Mouse (Mus musculus): ENCODE data around the gene Ccna1. TPM values are rescaled to one million over a fixed set of nuclear protein-coding genes. Genes with fewer than 3 reads are reported as not detected.

Gene Ccna1
- total RNA-seq, 1 experiment from 2014 or later: 0.89 TPM

- DNase-seq: no peak
Observed at GRCm38 (mm10) chr3:55065738-55066665, 10.7 kb upstream of the Ccna1 start.

DNA sequence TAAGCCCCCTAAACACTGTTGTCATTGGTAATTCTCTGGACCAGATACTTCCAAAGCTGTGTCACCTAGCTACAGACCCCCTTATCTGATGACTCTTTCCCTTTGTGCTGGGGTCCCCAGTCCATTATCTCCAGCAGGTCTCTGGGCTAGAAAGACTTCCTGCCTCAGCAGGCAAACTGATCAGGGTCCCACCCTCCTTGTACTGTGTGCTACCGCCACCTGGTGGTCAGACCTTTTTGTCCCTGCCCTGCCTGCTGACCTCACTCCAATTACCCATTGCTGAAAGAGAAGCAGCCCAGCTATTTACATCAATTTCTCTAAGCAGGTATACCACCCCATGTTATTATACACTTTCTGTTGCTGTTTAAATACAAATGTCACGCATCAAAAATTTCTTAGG lies 9.1 kb upstream of the Ccna1 start:
- DNase-seq: peak; percentile 85

- no peak for DNase-seq
Observed at GRCm38 (mm10) chr3:55062653-55063052, 7.4 kb upstream of the Ccna1 start.

DNA sequence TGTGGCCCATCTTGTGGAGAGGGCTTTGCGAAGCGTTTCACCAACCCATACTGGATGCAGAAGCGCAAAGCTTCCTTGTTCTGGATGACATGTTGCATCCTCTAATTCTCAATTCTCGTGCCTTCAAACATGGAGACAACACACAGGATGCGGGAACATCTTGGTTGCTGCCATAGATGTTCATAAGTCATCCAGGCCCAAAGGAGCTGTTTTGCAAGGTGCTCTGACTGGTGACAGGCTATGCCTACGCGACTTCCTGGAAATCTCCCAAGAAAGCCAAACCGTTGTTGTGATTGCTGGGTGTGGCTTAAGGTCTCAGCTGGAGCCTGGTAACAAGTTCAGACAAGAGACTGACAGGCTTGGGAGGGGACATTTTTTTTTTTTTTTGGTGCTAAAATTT lies 1.1 kb upstream of the Ccna1 start:
- DNase-seq: no peak

- no peak for DNase-seq
Observed at GRCm38 (mm10) chr3:55055747-55056120, 433 bp upstream of the Ccna1 start.

GRCm38 (mm10) chr3:55054231-55054630 lies 1.1 kb downstream of the Ccna1 start:
- no peak for DNase-seq

GRCm38 (mm10) chr3:55044601-55045370 lies 10.5 kb downstream of the Ccna1 start:
- no peak for DNase-seq

- no peak for DNase-seq
Observed at GRCm38 (mm10) chr3:55037608-55038007, 17.7 kb downstream of the Ccna1 start.

- DNase-seq: peak; percentile 37
Observed at GRCm38 (mm10) chr3:55027271-55027840, 27.9 kb downstream of the Ccna1 start.

- no peak for DNase-seq
Observed at GRCm38 (mm10) chr3:55025502-55025901, 29.8 kb downstream of the Ccna1 start.

DNA sequence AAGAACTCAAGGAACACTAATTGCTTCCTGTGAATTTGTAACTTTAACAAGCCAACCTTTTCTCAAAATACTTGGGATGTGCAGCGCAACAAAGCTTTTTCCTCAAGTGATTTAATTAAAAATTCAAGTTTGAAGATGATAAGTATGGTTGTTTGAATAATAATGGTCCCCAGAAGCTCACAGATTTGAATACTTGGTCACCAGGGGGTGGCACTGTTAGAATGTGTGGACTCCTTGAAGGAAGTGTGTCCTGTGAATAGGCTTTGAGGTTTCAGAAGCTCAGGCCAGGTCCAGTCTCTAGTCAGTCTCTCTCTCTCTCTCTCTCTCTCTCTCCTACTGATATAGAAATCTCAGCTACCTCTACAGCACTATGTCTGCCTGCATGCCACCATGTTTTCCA lies 32.0 kb downstream of the Ccna1 start:
- no peak for DNase-seq

GRCm38 (mm10) chr3:55022247-55022646 lies 33.1 kb downstream of the Ccna1 start:
- DNase-seq: no peak

GRCm38 (mm10) chr3:55012536-55012935 lies 42.8 kb downstream of the Ccna1 start:
- no peak for DNase-seq

GRCm38 (mm10) chr3:55011681-55012080 lies 43.6 kb downstream of the Ccna1 start:
- peak; percentile 37 for DNase-seq

DNA sequence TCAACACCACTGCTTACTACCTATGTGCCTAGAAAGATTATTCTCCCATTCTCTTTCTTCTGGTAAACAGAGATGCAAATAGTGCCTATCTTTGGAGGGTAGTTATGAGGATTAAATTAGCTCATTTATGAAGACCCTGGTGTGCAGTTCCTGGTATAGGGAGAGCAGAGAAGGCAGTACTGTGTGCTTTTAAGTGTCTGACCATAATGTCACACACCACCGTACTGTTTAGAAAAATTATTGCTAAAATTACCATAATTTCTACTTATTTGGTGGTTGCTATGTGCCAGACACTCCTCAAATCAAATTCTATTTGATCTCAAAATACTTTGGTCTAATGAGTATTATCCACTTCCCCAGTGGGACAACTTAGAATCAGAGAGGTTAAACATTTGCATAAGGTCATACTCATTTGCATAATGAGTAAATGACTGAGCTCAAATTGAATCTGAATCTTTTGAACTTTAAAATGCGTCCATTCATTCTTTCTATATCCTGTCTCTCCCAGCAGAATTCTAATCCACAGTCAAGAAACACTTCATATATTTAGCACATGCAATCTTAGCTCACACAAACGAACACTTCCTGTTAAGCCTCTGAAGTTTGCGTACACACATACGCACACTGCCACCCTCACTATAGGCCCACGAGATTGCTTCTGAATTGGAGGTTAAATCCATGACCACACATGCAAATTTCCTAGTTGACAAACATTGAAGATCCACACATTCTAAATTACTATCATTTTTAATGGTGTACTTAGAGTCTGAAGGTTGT lies 46.1 kb downstream of the Ccna1 start:
- no peak for DNase-seq

GRCm38 (mm10) chr3:55004036-55004435 lies 51.3 kb downstream of the Ccna1 start:
- DNase-seq: no peak

DNA sequence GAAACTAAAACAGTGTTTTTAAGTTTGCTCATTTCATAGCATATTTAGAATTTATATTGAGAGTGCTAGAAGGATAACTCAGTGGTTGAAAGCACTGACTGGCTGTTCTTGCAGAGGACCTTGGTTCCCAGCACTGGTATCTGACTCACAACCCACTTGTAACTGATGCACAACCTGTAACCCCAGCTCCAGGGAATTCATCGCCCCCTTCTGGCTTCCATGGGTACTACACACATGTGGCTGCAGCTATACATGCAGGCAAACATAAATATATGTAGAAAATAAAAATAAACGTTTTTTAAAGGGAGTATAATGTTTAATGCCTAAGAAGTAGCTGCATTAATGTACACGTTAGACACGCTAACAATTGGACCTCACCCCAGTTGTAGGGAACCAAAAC lies 53.6 kb downstream of the Ccna1 start:
- no peak for DNase-seq

Other genes starting within 250 kb of the Ccna1 start
- gene Rfxap, start 247.7 kb downstream of the Ccna1 start, total RNA-seq (2021): 27.1 and 32.0 TPM in 2 replicates
- gene Sertm1, start 139.6 kb downstream of the Ccna1 start, total RNA-seq (2021): not detected in 2 replicates
- 43.0 and 46.6 TPM in 2 replicates for gene Spg20, start 56.6 kb upstream of the Ccna1 start, total RNA-seq (2021)
- 0.19 TPM in 1 of 2 replicates, not detected in the other for gene Ccdc169, start 81.8 kb upstream of the Ccna1 start, total RNA-seq (2021)
- gene Sohlh2, start 126.5 kb upstream of the Ccna1 start, total RNA-seq (2021): not detected in 2 replicates
- gene Dclk1, start 186.9 kb upstream of the Ccna1 start, total RNA-seq (2021): 5.0 and 16.9 TPM in 2 replicates